Mouse (Mus musculus) liver, adult 2 months (tissue): ENCODE data around the gene Gm45713. TPM values are rescaled to one million over a fixed set of nuclear protein-coding genes. Genes with fewer than 3 reads are reported as not detected.
A peak's percentile ranks its signal among the peaks of the same experiment; 100 is the strongest.

Source experiments
- DNase-seq: peaks from one replicate; pipeline ENCODE4 v3.0.0-alpha.2; 2011; ENCODE audit warnings: low read depth, low spot score; ENCODE audit errors: extremely low read depth
- H3K27ac ChIP-seq: fragments of 200-500 bp; replicated peaks from 2 replicates; pipeline ENCODE4 v1.5.1; 2012; ENCODE audit warnings: low read depth, mild to moderate bottlenecking, control low read depth, inconsistent platforms, low read length; ENCODE audit not compliant: insufficient read depth
- H3K27me3 ChIP-seq: fragments of 200-500 bp; 2 replicates; pipeline ENCODE4 v1.6.1; 2012; ENCODE audit warnings: mild to moderate bottlenecking, moderate library complexity, low read length, inconsistent platforms; ENCODE audit not compliant: control insufficient read depth, insufficient read depth
- H3K36me3 ChIP-seq: fragments of 200-500 bp; 2 replicates; pipeline ENCODE4 v1.6.1; 2012; ENCODE audit warnings: low read length, inconsistent platforms; ENCODE audit not compliant: control insufficient read depth, insufficient read depth
- H3K4me1 ChIP-seq: fragments of 200-500 bp; 2 replicates; pipeline ENCODE4 v1.6.1; 2011; ENCODE audit warnings: low read length; ENCODE audit not compliant: control insufficient read depth, insufficient read depth
- H3K4me3 ChIP-seq: fragments of 200-500 bp; 2 replicates; pipeline ENCODE4 v1.5.1; 2011; ENCODE audit warnings: low read depth, mild to moderate bottlenecking, control low read depth, low read length, moderate library complexity; ENCODE audit not compliant: insufficient read depth
- H3K79me2 ChIP-seq: fragments of 200-500 bp; 2 replicates; pipeline ENCODE4 v1.6.1; 2012; ENCODE audit warnings: inconsistent platforms, mild to moderate bottlenecking, low read length, moderate library complexity; ENCODE audit not compliant: control insufficient read depth, insufficient read depth
- H3K9ac ChIP-seq: fragments of 200-500 bp; 2 replicates; pipeline ENCODE4 v1.6.1; 2012; ENCODE audit warnings: low read depth, mild to moderate bottlenecking, control low read depth, inconsistent platforms, low read length
- CTCF ChIP-seq: fragments of 200-500 bp; IDR thresholded peaks from 2 replicates; pipeline ENCODE4 v1.5.1; 2011; ENCODE audit warnings: low read depth, low read length, control low read depth
- POLR2A ChIP-seq: fragments of 200-500 bp; IDR thresholded peaks from 2 replicates; pipeline ENCODE4 v1.6.1; 2011; ENCODE audit warnings: low read length, control low read depth; ENCODE audit not compliant: insufficient read depth; ENCODE audit errors: extremely low read depth
- WGBS: fragments of 180-500 bp; shearing (Covaris S2); methylation state at CpG from one replicate; pipeline ENCODE4 v1.1.7; 2018; 5-methylcytosine and 5-hydroxymethylcytosine counted together
- polyA plus RNA-seq: library from polyadenylated mRNA; depleted of rRNA; stranded (reverse); fragments of >200 nt; gene quantifications from 2 replicates; pipeline ENCODE4 v1.2.3, GENCODE M21; 2012
- total RNA-seq: library from RNA; depleted of rRNA; stranded (reverse); fragments of >200 nt; gene quantifications from 2 replicates; pipeline ENCODE4 v1.2.3, GENCODE M21; 2014

The Gm45713 gene
- total and polyA plus RNA-seq, 2 experiments: not detected

- 53% methylated on average over 11 of the region's 11 CpGs for WGBS
- no peak overlapping the region for H3K4me3 ChIP-seq
Observed at GRCm38 (mm10) chr7:45165701-45166100, 29.7 kb upstream of the Gm45713 start.

GRCm38 (mm10) chr7:45164833-45165232 lies 28.8 kb upstream of the Gm45713 start:
- 72% methylated on average over 5 of the region's 5 CpGs for WGBS
- H3K79me2 ChIP-seq: no peaks in the 10 kb centered on the region
- DNase-seq: no peak
- 0 out of 2 replicates have a peak, but pooled peaks cover 3% of the 10 kb centered on the region for H3K4me1 ChIP-seq
- peaks cover 28% of the 10 kb centered on the region; the same call in 1 of the 2 replicates for H3K27me3 ChIP-seq
- no peak overlapping the region for H3K9ac ChIP-seq
- H3K36me3 ChIP-seq: no peaks in the 10 kb centered on the region
- no peak overlapping the region for H3K4me3 ChIP-seq
- no peak for TF ChIP-seq CTCF
- TF ChIP-seq POLR2A: no peak
- H3K27ac ChIP-seq: no peak overlapping the region

More at GRCm38 (mm10) chr7:45165701-45166100, 29.7 kb upstream of the Gm45713 start:
- Histone ChIP-seq H3K27me3 (peaks cover 29% of the 10 kb centered on the region; the same call in 1 of the 2 replicates), H3K9ac (no peak overlapping the region), H3K27ac (no peak overlapping the region), H3K79me2 (no peaks in the 10 kb centered on the region), H3K36me3 (no peaks in the 10 kb centered on the region), H3K4me1 (0 out of 2 replicates have a peak, but pooled peaks cover 3% of the 10 kb centered on the region)
- no peak for DNase-seq
- TF ChIP-seq POLR2A (no peak), CTCF (no peak)

- WGBS: 3% methylated on average over 41 of the region's 41 CpGs
- no peaks in the 10 kb centered on the region for H3K36me3 ChIP-seq
- no peak for DNase-seq
- H3K27ac ChIP-seq: no peak within 1 kb of the TSS
- TF ChIP-seq POLR2A: no peak
- no peak for TF ChIP-seq CTCF
- H3K79me2 ChIP-seq: no peaks in the 10 kb centered on the region
- peaks cover 21% of the 10 kb centered on the region; the same call in 1 of the 2 replicates for H3K27me3 ChIP-seq
- 0 out of 2 replicates have a peak, but pooled peaks cover 3% of the 10 kb centered on the region for H3K4me1 ChIP-seq
- H3K4me3 ChIP-seq: peak within 1 kb of the TSS; percentile 2; the same call in 1 of the 2 replicates
- no peak within 1 kb of the TSS for H3K9ac ChIP-seq
Observed at GRCm38 (mm10) chr7:45163735-45164490, 27.9 kb upstream of the Gm45713 start, which contains the start of gene Slc17a7. Slc17a7 (plus strand) TSS chr7:45163949.

GRCm38 (mm10) chr7:45162996-45163615 lies 27.1 kb upstream of the Gm45713 start:
- Histone ChIP-seq H3K4me1 (0 out of 2 replicates have a peak, but pooled peaks cover 3% of the 10 kb centered on the region), H3K27me3 (peaks cover 14% of the 10 kb centered on the region; the same call in 1 of the 2 replicates), H3K4me3 (no peak overlapping the region), H3K9ac (no peak overlapping the region), H3K27ac (no peak overlapping the region), H3K36me3 (no peaks in the 10 kb centered on the region), H3K79me2 (no peaks in the 10 kb centered on the region)
- whole genome bisulfite sequencing: 74% methylated on average over 9 of the region's 9 CpGs
- no peak for DNase-seq
- no peak for TF ChIP-seq CTCF
- TF ChIP-seq POLR2A: no peak

- TF ChIP-seq CTCF (no peak), POLR2A (no peak)
- Histone ChIP-seq H3K4me1 (0 out of 2 replicates have a peak, but pooled peaks cover 3% of the 10 kb centered on the region), H3K79me2 (no peaks in the 10 kb centered on the region), H3K27ac (no peak overlapping the region), H3K36me3 (no peaks in the 10 kb centered on the region), H3K4me3 (peak overlapping the region; percentile 54; the same call in 1 of the 2 replicates), H3K27me3 (peaks cover 8% of the 10 kb centered on the region; the same call in 1 of the 2 replicates), H3K9ac (no peak overlapping the region)
- DNase-seq: no peak
- 28% methylated on average over 6 of the region's 6 CpGs for WGBS
Observed at GRCm38 (mm10) chr7:45162551-45162950, 26.5 kb upstream of the Gm45713 start.
